Comparison of ENCODE assay signal across 8 mouse cellular contexts in genomic region chr9:118926688-118927321, GRCm38 (mm10). TPM values are rescaled to one million over a fixed set of nuclear protein-coding genes. Genes with fewer than 3 reads are reported as not detected.
A peak's percentile ranks its signal among the peaks of the same experiment; 100 is the strongest.
DNase-seq lines count a peak whose midpoint lies in the region; ATAC-seq lines count a peak whose summit lies in the region.

No protein-coding gene starts in this region.

- H3K4me2 ChIP-seq in embryonic facial prominence, embryonic 14.5 days (ENCODE audit: low read depth, low read length): peak overlapping the region; percentile 93
- peak overlapping the region; percentile 98 for H3K4me2 ChIP-seq in liver, embryonic 16.5 days (ENCODE audit: low read depth, low read length)
- peak overlapping the region; percentile 98 for H3K4me2 ChIP-seq in neural tube, embryonic 15.5 days

- intact Hi-C loops in heart, postnatal 10 days (cut with DNase I): loop anchor here (5.0 kb wide), 1 partner anchor 55 kb away; no protein-coding TSS in a partner anchor

- DNase-seq in CD4-positive helper T cell, adult 2 months (ENCODE audit: low read depth, low spot score): peak; percentile 63
- peak; percentile 64 to 70 for DNase-seq in adrenal gland, adult 18-20 months (ENCODE audit: low spot score in 2 of 2)
- DNase-seq in embryonic facial prominence, embryonic 14.5 days (ENCODE audit: low spot score): no peak
- DNase-seq in heart, postnatal 10 days: peak; percentile 57 to 59
- DNase-seq in layer of hippocampus, adult 18-20 months (ENCODE audit: low spot score in 2 of 2): peak; percentile 75 to 87
- peak; percentile 41 to 53 for DNase-seq in urinary bladder, postnatal 36 days (ENCODE audit: low spot score in 2 of 2)

- peak overlapping the region; percentile 86 for H3K9ac ChIP-seq in embryonic facial prominence, embryonic 14.5 days (ENCODE audit: low read depth, low read length)
- peak overlapping the region; percentile 83 for H3K9ac ChIP-seq in liver, embryonic 16.5 days (ENCODE audit: low read depth, low read length)
- peak overlapping the region; percentile 86 for H3K9ac ChIP-seq in neural tube, embryonic 15.5 days (replicated peaks)

- ATAC-seq in embryonic facial prominence, embryonic 14.5 days (ENCODE audit: low read depth): no peak
- ATAC-seq in liver, embryonic 16.5 days (ENCODE audit: low read depth): peak; percentile 1; the same call in 1 of the 2 replicates
- peak; percentile 14 for ATAC-seq in neural tube, embryonic 15.5 days (ENCODE audit: low FRiP score)

- H3K4me3 ChIP-seq in embryonic facial prominence, embryonic 14.5 days (ENCODE audit: low read depth, low read length): peak overlapping the region; percentile 83
- H3K4me3 ChIP-seq in liver, embryonic 16.5 days (ENCODE audit: low read depth, low read length): peak overlapping the region; percentile 81
- H3K4me3 ChIP-seq in neural tube, embryonic 15.5 days (replicated peaks): peak overlapping the region; percentile 74

- H3K27me3 ChIP-seq in embryonic facial prominence, embryonic 14.5 days (replicated peaks; ENCODE audit: control insufficient read depth, insufficient read depth, low read length): no peaks in the 10 kb centered on the region
- H3K27me3 ChIP-seq in liver, embryonic 16.5 days (ENCODE audit: control insufficient read depth, insufficient read depth, low read depth, low read length): no peaks in the 10 kb centered on the region
- no peaks in the 10 kb centered on the region for H3K27me3 ChIP-seq in neural tube, embryonic 15.5 days (replicated peaks)

- WGBS in embryonic facial prominence, embryonic 14.5 days: 6% methylated on average over 13 of the region's 68 CpGs
- WGBS in liver, embryonic 16.5 days (ENCODE audit: insufficient replicate concordance): 2% methylated on average over 48 of the region's 68 CpGs
- WGBS in neural tube, embryonic 15.5 days: 2% methylated on average over 55 of the region's 68 CpGs

- peaks cover 28% of the 10 kb centered on the region for H3K4me1 ChIP-seq in embryonic facial prominence, embryonic 14.5 days (ENCODE audit: control insufficient read depth, insufficient read depth, low read length)
- H3K4me1 ChIP-seq in liver, embryonic 16.5 days (ENCODE audit: control insufficient read depth, low read depth, low read length): peaks cover 33% of the 10 kb centered on the region
- H3K4me1 ChIP-seq in neural tube, embryonic 15.5 days: peaks cover 44% of the 10 kb centered on the region

- 0 out of 2 replicates have a peak, but pooled peaks cover 8% of the 10 kb centered on the region for H3K36me3 ChIP-seq in embryonic facial prominence, embryonic 14.5 days (ENCODE audit: control insufficient read depth, insufficient read depth, low read length)
- H3K36me3 ChIP-seq in liver, embryonic 16.5 days (ENCODE audit: control insufficient read depth, insufficient read depth): no peaks in the 10 kb centered on the region
- H3K36me3 ChIP-seq in neural tube, embryonic 15.5 days: no peaks in the 10 kb centered on the region; the same call in 1 of the 2 replicates

- no peaks in the 10 kb centered on the region for H3K9me3 ChIP-seq in embryonic facial prominence, embryonic 14.5 days (ENCODE audit: control insufficient read depth, low read length)
- no peaks in the 10 kb centered on the region for H3K9me3 ChIP-seq in liver, embryonic 16.5 days (replicated peaks; ENCODE audit: control insufficient read depth, low read length)
- no peaks in the 10 kb centered on the region for H3K9me3 ChIP-seq in neural tube, embryonic 15.5 days (replicated peaks)

- H3K27ac ChIP-seq in embryonic facial prominence, embryonic 14.5 days (replicated peaks; ENCODE audit: low read depth, low read length): peak overlapping the region; percentile 91
- peak overlapping the region; percentile 71 for H3K27ac ChIP-seq in liver, embryonic 16.5 days (ENCODE audit: low read length)
- peak overlapping the region; percentile 91 for H3K27ac ChIP-seq in neural tube, embryonic 15.5 days (replicated peaks)

RNA-seq across cellular contexts. Expression of gene Ctdspl, which starts 0.6 kb away (rescaled TPM):
- total RNA-seq in adrenal gland, adult 18-20 months (2021): 10 to 100 TPM; 28.8 to 37.7 TPM
- 17.7 and 17.8 TPM in 2 replicates for polyA plus RNA-seq in embryonic facial prominence, embryonic 14.5 days (2014; fragmentation: Nextera tagmentation; extraction: Ambion mirVana)
- total RNA-seq in heart, postnatal 10 days (2021): 10 to 100 TPM; 16.0 to 17.5 TPM
- total RNA-seq in layer of hippocampus, adult 18-20 months (2021): 10 to 100 TPM; 25.1 to 27.1 TPM
- 3.2 and 3.7 TPM in 2 replicates for polyA plus RNA-seq in liver, embryonic 16.5 days (2015; fragmentation: Nextera tagmentation; extraction: Ambion mirVana)
- 7.9 and 8.6 TPM in 2 replicates for polyA plus RNA-seq in neural tube, embryonic 15.5 days (2015; fragmentation: Nextera tagmentation; extraction: Ambion mirVana)
